Mouse (Mus musculus) intestine, embryonic 14.5 days (tissue): ENCODE measurements around the gene Kmt5b. TPM values are rescaled to one million over a fixed set of nuclear protein-coding genes. Genes with fewer than 3 reads are reported as not detected.
A peak's percentile ranks its signal among the peaks of the same experiment; 100 is the strongest.

Source experiments
- ATAC-seq: fragments of 200-750 bp; cut with Nextera tagmentation; replicated peaks from 2 replicates; pipeline ENCODE4 v1.8.0; 2017; ENCODE audit warnings: low read depth, moderate number of reproducible peaks, moderate TSS enrichment, moderate library complexity; ENCODE audit not compliant: low FRiP score, low TSS enrichment
- DNase-seq: peaks from one replicate; pipeline ENCODE4 v3.0.0-alpha.2; 2018; ENCODE audit warnings: low spot score
- H3K27ac ChIP-seq: fragments of 300-500 bp; sonication (generic); 2 replicates; pipeline ENCODE4 v1.5.1; 2014; ENCODE audit warnings: low read depth, mild to moderate bottlenecking, control low read depth
- H3K27me3 ChIP-seq: fragments of 300-500 bp; sonication (generic); replicated peaks from 2 replicates; pipeline ENCODE4 v1.6.1; 2014; ENCODE audit warnings: low read length, control low read depth; ENCODE audit not compliant: control insufficient read depth, insufficient read depth
- H3K36me3 ChIP-seq: fragments of 300-500 bp; sonication (generic); 2 replicates; pipeline ENCODE4 v1.6.1; 2014; ENCODE audit warnings: low read length, control low read depth; ENCODE audit not compliant: control insufficient read depth, insufficient read depth
- H3K4me1 ChIP-seq: fragments of 300-500 bp; sonication (generic); replicated peaks from 2 replicates; pipeline ENCODE4 v1.6.1; 2014; ENCODE audit warnings: low read length, control low read depth, mixed read lengths; ENCODE audit not compliant: control insufficient read depth, insufficient read depth
- H3K4me2 ChIP-seq: fragments of 300-500 bp; sonication (generic); 2 replicates; pipeline ENCODE4 v1.6.1; 2014; ENCODE audit warnings: low read length
- H3K4me3 ChIP-seq: fragments of 300-500 bp; sonication (generic); 2 replicates; pipeline ENCODE4 v1.5.1; 2014; ENCODE audit warnings: low read depth, low read length, control low read depth, mixed read lengths
- H3K9ac ChIP-seq: fragments of 300-500 bp; sonication (generic); 2 replicates; pipeline ENCODE4 v1.6.1; 2014; ENCODE audit warnings: mild to moderate bottlenecking, low read length
- H3K9me3 ChIP-seq: fragments of 300-500 bp; sonication (generic); 2 replicates; pipeline ENCODE4 v1.6.1; 2016; ENCODE audit warnings: low read length, control low read depth; ENCODE audit not compliant: control insufficient read depth
- WGBS: fragments of 180-500 bp; shearing (Covaris S2); extraction: QIAGEN DNeasy Blood & Tissue Kit; methylation state at CpG from one replicate; pipeline ENCODE4 v1.1.7; 2014; 5-methylcytosine and 5-hydroxymethylcytosine counted together
- polyA plus RNA-seq: library from polyadenylated mRNA; unstranded; fragments of >200 nt; fragmentation: Nextera tagmentation; extraction: Ambion mirVana; gene quantifications from 2 replicates; pipeline ENCODE4 v1.2.1, GENCODE M21; 2014

Kmt5b gene
- polyA plus RNA-seq, 1 experiment from 2014 or later, result 29.6 TPM

DNA sequence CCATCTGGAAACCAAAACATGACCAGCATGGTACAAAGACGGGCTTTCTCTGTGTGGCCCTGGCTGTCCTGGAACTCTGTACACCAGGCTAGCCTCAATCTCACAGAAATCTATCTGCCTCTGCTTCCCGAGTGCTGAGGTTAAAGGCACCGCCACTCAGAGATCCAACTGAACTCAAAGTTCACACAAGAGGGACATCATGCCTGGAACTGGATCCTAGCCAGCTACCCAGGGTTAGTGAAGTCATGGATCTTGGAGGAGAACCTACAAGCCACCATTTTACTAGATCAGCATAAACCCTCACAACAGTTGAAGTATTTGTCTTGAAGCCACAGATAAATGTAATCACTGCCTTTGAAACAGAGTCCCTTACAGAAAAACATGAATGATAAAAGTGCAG lies 31.2 kb upstream of the Kmt5b start:
- Histone ChIP-seq H3K4me3 (no peak overlapping the region), H3K27ac (no peak overlapping the region), H3K9me3 (no peaks in the 10 kb centered on the region), H3K4me2 (no peak overlapping the region), H3K27me3 (no peaks in the 10 kb centered on the region), H3K9ac (no peak overlapping the region), H3K36me3 (no peaks in the 10 kb centered on the region), H3K4me1 (no peaks in the 10 kb centered on the region)
- DNase-seq (no peak), ATAC-seq (no peak)
- WGBS, result 87% methylated on average over 3 of the region's 3 CpGs

DNA sequence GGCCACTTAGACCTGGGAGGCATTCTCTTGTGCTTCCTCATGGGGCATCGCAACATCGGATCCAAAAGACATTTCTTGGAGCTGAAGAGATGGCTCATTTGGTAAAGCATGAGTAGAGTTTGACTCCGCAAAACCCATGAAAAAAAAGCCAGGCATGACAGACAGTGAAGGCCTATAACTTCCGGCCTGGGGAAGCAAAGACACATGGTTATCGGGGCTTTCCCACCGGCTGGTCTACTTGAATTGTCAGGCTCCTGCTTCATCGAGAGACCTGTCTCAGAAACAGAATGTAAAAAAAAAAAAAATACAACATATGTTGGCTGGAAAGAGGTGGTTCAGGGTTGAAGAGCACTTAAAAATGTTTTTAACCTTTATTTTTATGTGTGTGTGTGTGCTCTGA lies 27.6 kb upstream of the Kmt5b start:
- Histone ChIP-seq H3K9me3 (no peaks in the 10 kb centered on the region), H3K4me2 (no peak overlapping the region), H3K4me3 (no peak overlapping the region), H3K27me3 (no peaks in the 10 kb centered on the region), H3K9ac (no peak overlapping the region), H3K4me1 (peaks cover 8% of the 10 kb centered on the region; the same call in 1 of the 2 replicates), H3K27ac (no peak overlapping the region), H3K36me3 (no peaks in the 10 kb centered on the region)
- no peak for DNase-seq
- 91% methylated on average over 7 of the region's 7 CpGs for WGBS
- ATAC-seq, result no peak

DNA sequence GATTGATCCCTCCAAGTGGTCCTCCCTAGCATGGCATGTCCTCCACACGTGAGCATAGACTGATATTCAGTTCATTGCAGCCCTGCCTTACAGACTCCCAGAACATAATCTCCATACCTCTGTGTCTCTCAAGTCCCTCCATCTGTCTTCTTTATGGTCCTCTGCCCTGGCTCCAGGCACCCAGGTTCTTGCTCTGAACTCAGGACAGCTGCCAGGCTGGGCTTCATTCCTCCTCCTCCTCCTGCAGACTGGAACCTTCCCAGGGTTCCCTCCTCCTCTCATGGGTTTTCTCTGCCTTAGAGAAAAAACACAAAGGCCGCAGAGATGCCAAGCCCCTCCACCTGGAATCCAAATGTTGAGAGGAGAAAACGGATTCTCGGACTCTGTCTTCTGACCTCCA lies 24.5 kb upstream of the Kmt5b start:
- Histone ChIP-seq H3K36me3 (no peaks in the 10 kb centered on the region), H3K4me3 (no peak overlapping the region), H3K4me1 (peaks cover 8% of the 10 kb centered on the region; the same call in 1 of the 2 replicates), H3K9ac (no peak overlapping the region), H3K9me3 (no peaks in the 10 kb centered on the region), H3K4me2 (no peak overlapping the region), H3K27ac (no peak overlapping the region), H3K27me3 (no peaks in the 10 kb centered on the region)
- 34% methylated on average over 4 of the region's 4 CpGs for WGBS
- ATAC-seq, result no peak; the same call in 1 of the 2 replicates
- DNase-seq, result no peak

DNA sequence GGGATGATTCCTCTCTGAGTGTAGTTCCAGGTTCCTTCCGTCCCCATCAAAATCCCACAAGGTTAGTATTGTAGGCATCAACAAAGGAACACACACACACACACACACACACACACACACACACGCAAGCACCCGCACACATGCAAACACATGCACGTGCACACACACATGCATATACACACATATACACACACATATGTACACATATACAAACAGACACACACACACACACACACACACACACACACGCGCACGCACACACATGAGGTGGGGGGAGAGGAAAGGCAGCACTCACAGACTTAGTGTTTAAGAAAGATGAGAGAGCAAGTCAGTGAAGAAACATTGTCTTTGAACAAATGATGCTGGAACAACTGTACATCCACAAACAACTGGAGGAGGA lies 23.9 kb upstream of the Kmt5b start:
- no peak for DNase-seq
- Histone ChIP-seq H3K9me3 (no peaks in the 10 kb centered on the region), H3K9ac (no peak overlapping the region; the same call in 1 of the 2 replicates), H3K4me3 (peak overlapping the region; percentile 50; the same call in 1 of the 2 replicates), H3K36me3 (no peaks in the 10 kb centered on the region), H3K4me2 (peak overlapping the region; percentile 52; the same call in 1 of the 2 replicates), H3K4me1 (peaks cover 8% of the 10 kb centered on the region; the same call in 1 of the 2 replicates), H3K27ac (no peak overlapping the region), H3K27me3 (no peaks in the 10 kb centered on the region)
- no peak for ATAC-seq
- WGBS, result 74% methylated on average over 7 of the region's 7 CpGs

DNA sequence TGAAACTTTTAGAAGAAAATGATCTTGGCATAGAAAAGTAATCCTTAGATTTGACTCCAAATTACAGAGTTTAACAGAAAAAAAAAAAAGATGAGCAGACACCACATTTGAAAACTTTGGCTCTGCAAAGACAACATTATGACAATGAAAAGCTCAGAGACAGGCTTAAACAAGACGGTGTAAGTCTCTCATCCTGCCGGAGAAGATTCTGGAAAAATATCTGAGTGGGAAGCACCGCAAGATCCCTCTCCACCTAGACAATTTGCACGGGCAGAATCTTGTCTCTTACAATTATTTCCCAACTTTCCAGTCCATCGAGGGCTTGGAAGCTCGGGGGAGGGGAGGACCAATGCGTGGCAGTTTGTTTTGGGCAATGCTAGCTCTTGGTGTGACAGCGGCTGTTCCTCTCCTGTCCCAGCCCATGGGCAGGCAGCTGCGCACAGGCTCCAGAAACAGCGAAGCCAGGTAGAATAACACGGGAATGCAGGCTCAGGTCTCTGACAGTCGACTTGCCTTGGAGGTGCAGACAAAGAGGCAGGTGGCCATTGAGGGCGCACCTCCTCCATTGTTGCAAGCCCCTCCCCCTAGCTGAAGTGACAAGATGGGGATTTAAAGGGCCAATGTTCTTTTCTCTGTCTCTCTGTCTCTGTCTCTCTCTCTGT lies 23.2 kb upstream of the Kmt5b start:
- 2% methylated on average over 13 of the region's 13 CpGs for WGBS
- peaks cover 8% of the 10 kb centered on the region; the same call in 1 of the 2 replicates for H3K4me1 ChIP-seq

DNA sequence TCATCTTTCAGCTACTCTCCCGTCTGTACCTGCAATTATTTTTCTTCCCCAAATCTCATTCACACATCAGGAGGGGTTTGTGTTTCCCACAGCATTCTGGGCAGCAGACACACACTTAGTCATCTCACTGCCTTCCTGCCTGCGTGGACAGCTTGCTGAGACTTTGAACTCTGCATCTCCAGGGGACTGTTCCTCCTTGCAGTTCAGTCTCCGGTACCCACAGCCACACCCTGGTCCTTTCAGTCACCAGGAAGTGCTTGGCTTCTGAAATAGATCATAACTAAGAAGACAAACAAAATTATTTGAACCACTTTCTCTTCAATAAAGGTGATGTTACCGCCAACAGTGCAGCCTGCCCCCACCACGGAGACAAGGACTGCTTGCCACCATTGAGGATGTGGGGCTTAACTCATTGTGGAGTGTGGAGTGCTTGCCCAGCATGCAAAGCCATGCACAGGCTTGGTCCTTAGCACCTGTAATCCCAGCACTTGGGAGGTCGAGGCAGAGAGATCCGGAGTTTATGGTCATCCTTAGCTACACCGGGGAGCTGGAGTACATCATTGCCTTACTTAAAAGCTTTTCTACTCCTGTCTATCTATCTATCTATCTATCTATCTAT lies 14.5 kb upstream of the Kmt5b start:
- H3K4me1 ChIP-seq, result no peaks in the 10 kb centered on the region
- no peak overlapping the region for H3K9ac ChIP-seq
- H3K27ac ChIP-seq, result no peak overlapping the region
- H3K36me3 ChIP-seq, result no peaks in the 10 kb centered on the region
- H3K4me2 ChIP-seq, result no peak overlapping the region
- no peak overlapping the region for H3K4me3 ChIP-seq
- H3K9me3 ChIP-seq, result no peaks in the 10 kb centered on the region
- 50% methylated on average over 8 of the region's 8 CpGs for WGBS
- ATAC-seq, result no peak; the same call in 1 of the 2 replicates
- no peaks in the 10 kb centered on the region for H3K27me3 ChIP-seq
- DNase-seq, result no peak

More for the DNA sequence above, 23.2 kb upstream of the Kmt5b start:
- Histone ChIP-seq H3K27ac (peak overlapping the region; percentile 40; the same call in 1 of the 2 replicates), H3K9ac (peak overlapping the region; percentile 55), H3K4me3 (peak overlapping the region; percentile 50), H3K9me3 (no peaks in the 10 kb centered on the region), H3K4me2 (peak overlapping the region; percentile 52), H3K36me3 (no peaks in the 10 kb centered on the region), H3K27me3 (no peaks in the 10 kb centered on the region)
- ATAC-seq (peak; percentile 43; the same call in 1 of the 2 replicates), DNase-seq (peak; percentile 87)

DNA sequence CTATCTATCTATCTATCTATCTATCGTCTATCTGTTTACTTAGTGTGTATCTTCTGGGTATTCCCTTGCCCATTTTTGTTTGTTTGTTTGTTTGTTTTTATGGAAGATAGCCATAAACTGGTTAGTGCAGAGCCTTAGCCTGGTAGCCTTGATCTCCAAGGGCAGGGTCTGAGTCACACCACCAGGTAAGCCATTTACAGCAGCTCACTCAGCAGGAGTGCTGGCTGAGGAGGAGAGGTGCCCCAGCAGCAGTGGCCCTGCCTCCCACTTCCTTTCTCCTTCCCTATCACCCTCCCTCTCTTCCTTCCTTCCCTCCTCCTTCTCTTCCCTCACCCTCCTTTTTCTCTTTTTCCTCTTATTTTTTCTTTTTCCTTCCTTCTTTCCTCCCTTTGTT lies 14.0 kb upstream of the Kmt5b start:
- Histone ChIP-seq H3K4me2 (no peak overlapping the region), H3K9me3 (no peaks in the 10 kb centered on the region), H3K9ac (no peak overlapping the region), H3K36me3 (no peaks in the 10 kb centered on the region), H3K27ac (no peak overlapping the region), H3K4me1 (no peaks in the 10 kb centered on the region), H3K27me3 (no peaks in the 10 kb centered on the region), H3K4me3 (no peak overlapping the region)
- WGBS, result 84% methylated on average over 1 of the region's 1 CpGs
- DNase-seq, result no peak
- no peak for ATAC-seq

DNA sequence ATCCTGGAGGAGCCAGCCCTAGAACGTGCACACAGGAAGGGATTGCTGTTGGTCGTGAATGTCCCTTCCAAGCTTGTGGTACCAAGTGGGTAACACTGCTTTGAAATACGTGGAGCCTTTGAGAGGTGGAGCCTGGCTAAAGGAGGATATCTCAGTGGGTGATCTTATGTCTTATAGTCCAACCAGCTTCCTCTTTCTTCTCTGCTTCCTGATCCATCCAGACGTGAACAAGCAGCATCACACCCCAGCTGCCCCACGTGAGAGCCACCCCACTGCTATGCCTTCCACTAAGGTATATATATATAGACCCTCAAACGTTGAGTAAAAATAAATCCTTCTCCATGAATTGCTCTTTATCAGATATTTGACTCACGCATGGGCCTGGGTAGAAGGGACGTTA lies 13.5 kb upstream of the Kmt5b start:
- 47% methylated on average over 8 of the region's 8 CpGs for WGBS
- ATAC-seq (no peak), DNase-seq (no peak)
- H3K9me3 ChIP-seq, result no peaks in the 10 kb centered on the region
- H3K27ac ChIP-seq, result no peak overlapping the region
- H3K27me3 ChIP-seq, result no peaks in the 10 kb centered on the region
- no peak overlapping the region for H3K9ac ChIP-seq
- H3K4me1 ChIP-seq, result no peaks in the 10 kb centered on the region
- H3K36me3 ChIP-seq, result no peaks in the 10 kb centered on the region
- no peak overlapping the region for H3K4me2 ChIP-seq
- no peak overlapping the region for H3K4me3 ChIP-seq

DNA sequence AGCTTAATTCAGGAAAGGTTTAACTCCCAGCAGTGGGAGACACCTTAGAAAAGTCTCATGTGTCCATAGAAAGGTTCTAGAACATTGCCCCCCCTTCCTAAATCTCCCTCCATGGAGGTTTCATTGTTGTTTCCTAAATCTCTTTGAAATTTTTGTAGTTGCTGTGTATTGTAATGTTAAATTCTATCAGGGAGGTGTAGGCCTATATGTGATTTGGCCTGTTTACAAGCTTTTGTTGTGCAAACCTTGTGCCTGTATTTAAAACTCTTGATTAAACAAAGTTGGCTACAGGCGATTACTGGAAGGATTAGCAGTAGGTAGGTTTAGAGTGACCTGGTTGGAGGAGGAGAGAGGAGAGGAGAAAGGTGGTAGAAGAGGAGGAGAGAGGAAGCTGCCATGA lies 9.4 kb upstream of the Kmt5b start:
- H3K4me1 ChIP-seq, result no peaks in the 10 kb centered on the region

More for the DNA sequence above, 9.4 kb upstream of the Kmt5b start:
- H3K9me3 ChIP-seq, result no peaks in the 10 kb centered on the region
- H3K4me3 ChIP-seq, result no peak overlapping the region
- no peaks in the 10 kb centered on the region for H3K36me3 ChIP-seq
- DNase-seq, result no peak
- 52% methylated on average over 1 of the region's 1 CpGs for WGBS
- H3K27ac ChIP-seq, result no peak overlapping the region
- no peak overlapping the region for H3K9ac ChIP-seq
- ATAC-seq, result no peak
- H3K4me2 ChIP-seq, result no peak overlapping the region
- H3K27me3 ChIP-seq, result no peaks in the 10 kb centered on the region
